Mouse (Mus musculus) adrenal gland, adult (tissue): Measurements from ENCODE around the gene Tmem236.

Source experiments
- DNase-seq, 2 experiments: peaks; one replicate each; pipeline ENCODE4 v3.0.0; 2022 to 2023; ENCODE audit warnings: low spot score in 1 of 2; ENCODE audit not compliant: inconsistent age in 2 of 2

Gene Tmem236

DNA sequence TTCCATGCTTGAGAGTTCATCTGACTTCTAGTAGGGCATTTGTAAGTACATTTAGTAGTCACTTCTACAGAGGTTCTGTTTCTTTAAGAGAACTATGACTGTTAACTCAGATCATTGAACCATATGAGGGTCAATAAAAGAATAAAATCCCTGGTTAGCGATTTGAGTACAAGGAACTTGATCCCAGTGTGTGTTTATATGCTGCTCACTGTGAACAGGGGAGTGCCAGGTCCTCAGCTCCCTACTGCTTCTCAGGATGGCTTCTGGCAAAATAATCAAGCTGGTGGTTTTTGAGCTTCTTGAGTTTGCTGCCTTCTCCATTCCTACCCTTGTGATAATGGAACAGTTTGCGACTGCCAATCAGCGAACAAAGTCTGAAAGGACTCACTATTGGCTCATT lies at the start of gene Tmem236:
Gene Tmem236, plus strand, starts transcription at position 190 of the 400 bp plus-strand sequence.
- no peak for DNase-seq

DNA sequence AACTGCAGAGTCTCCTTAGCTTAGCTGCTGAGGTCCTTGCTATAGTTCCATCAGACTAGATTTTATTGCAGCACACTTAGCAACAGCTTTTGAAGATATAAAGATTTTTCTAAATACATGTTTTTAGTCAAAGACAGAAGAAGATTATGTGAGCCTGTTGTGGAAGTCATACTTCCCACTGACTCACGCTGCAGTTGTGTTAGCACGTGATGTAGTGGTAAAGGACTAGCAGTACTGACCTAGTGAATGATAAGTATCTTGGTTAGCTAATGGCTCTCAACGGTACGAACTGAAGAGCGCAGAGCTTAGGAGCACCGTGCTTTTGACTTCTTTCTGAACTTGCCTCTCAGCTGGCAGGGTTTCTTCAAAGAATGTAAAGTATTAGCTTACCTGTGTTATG lies 47.9 kb upstream of the Tmem236 start:
- no peak for DNase-seq

DNA sequence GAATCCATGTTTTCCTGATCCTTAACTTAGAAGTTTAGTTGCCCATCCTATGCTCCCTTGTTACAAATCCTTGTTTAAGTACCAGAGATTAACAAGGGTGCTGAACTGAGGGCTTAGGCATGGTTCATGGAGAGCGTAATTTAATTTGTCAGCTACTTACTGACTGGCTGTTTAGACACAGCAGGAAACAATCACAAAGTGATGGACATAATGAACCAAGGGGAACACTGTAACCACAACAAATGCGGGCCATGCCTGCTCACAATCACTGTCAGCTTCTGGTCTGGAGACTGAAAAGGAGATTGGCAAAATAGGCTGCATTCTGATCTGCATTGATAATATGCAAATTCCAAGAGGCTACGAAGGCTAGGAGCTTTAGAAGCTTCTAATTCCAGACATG lies 46.7 kb upstream of the Tmem236 start:
- no peak for DNase-seq

DNA sequence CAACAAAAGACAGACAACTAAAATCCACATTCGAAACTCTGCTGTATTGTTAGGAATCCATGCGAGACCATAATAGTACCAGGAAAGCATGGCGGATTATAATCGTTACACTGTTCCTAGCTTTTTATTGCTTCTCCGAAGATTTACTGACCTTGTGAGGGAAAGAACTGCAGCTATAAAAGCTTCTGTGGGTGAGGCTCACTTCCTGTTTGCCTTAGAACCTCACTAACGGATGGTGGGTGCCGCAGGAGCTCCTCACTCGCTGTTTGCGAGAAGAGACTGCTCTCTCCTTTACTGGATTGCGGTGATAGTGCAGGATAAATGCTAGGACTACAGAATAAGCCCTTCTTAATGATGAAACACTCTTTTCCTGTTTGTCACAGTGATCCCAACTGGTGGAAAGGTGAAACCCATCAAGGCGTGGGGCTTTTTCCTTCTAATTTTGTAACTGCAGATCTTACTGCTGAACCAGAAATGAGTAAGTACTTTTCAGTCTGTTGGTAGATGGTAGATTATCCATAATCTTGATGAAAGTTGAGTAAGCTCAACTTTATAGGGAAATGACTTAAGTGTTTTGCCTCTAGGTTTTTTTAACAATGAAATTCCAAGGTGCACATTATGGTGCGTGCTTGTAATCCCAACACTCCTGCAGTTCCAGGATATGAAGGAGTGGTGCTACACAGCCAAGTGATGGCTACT lies 43.5 kb upstream of the Tmem236 start:
- no peak for DNase-seq

DNA sequence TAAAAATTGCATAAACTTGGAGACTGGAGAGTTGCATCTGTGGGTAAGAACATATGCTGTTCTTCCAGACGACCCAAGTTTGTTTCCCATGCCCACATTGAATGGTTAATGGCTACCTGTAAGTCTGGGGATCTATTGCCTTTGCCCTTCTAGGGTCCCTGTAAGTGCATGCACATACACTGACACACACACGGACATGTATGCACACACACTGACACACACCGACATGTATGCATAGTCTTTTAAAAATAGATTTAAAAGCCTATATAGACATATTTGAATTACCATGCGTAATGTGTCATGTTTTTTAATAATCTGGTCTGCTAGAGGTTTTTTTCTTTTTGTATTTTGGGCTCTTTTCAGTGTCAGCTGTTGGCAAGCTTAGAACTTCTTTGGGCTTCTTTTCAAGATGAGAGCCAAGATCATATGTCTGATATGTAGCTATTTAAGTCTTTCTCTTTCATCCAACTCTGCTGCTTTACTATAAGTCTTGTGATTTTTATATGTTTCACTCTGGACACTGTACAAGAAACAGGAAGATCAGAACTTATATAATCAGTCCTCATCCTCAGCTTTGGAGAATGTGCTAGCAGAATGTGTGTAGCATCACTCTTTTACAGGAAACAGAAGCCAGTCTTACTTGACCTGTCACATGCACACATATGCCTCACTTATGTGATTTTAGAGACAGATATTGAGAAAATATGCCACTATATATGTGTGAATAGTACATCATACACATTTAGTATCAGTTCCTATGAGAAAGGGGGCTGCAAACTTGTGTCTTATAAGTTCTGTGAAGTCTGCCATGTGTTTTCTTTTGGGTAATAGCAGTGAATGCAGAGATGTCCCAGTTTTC lies 41.6 kb upstream of the Tmem236 start:
- DNase-seq, result no peak

DNA sequence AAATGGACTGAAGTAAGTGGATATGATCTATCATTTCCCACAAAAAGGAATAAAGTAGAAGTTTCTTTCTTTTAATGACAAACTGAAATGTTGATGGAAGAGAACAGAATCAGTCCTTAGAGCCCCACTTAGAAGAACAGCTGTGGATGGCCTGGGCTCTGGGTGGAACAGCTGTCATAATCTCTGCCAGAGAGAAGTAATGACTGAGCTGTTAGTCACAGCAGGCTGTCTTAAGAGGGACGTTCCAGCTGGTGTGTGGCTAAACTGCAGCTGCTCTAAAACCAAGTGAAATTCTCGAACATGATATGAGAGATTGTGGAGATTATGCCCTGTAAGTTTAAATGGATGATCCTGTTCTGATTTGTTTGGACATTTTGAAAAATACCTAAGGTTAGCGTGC lies 37.4 kb upstream of the Tmem236 start:
- no peak for DNase-seq

DNA sequence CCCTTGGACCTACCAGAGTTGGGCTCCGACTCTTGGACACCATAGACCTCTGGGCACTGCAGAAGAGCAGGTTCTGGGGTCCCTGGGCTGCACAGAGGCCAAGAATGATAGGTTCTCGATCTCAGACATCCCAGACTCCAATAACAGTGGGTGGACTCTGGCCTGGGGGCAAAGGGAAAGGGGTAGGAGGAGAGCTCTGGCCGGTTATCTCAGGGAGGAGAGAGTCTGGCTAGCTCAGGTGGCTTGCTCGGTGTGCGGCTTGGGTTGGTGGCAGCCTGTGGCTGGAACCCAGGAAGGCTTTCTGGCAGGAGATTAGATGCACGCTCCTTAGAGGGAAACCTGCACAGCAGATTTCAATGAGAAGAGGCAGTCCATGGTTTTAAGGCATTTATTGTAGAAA lies 34.7 kb upstream of the Tmem236 start:
- DNase-seq, result no peak

DNA sequence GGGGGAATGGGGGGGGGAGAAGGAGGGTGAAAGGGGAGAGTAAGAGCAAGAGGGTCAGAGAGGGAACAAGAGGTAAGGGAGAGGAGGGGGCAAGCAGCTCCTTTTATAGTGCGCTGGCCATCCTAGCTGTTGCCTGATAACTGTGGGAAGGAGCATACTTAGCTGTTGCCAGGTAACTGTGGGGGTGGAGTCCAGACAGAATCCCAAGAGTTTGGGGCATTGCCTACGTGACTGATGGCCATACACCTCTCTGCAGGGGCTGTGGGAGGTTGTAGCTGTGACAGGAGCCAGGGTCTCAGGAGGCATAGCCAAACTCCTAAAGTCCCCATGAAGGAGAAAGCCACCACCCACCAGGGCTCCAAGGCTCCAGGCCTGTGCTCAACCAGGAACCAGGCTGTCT lies 34.3 kb upstream of the Tmem236 start:
- DNase-seq, result no peak

DNA sequence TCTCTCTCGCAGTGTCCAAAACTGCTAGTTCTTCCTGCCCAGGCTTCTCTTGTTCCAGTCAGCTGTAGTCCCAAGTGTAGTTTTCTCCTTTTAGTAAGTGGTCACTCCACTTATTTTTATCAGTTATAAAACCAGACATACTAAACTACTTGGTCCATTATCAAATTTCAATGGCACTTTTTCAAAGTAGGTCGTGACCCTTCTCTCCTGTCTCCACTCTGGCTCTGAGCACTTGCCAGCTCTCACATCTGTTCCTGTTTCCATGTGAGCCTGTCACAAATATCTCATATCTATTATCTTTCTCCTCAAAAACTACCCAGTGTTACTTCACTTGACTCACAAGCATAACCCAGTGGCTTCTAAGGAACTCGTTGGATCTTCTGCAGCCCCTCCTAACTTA lies 29.0 kb upstream of the Tmem236 start:
- DNase-seq, result no peak

DNA sequence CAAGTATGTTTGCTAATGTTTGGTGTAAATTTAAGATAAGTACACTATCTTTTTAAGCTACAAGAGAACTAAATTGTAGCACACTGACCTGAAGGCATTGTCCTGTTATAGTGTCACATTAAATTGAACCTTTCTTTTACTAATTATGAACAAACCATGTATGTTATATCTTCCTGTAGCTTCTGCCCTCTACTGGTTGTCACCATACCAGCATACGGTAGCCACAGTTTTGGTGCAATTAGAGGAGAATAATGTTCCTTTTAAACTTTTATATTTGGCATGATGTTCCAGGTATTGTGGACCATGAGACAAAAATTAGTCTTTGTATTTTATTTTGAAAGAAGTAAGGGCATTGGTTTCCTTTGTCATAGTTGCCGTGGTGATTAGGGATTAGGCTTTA lies 27.4 kb upstream of the Tmem236 start:
- DNase-seq, result no peak

DNA sequence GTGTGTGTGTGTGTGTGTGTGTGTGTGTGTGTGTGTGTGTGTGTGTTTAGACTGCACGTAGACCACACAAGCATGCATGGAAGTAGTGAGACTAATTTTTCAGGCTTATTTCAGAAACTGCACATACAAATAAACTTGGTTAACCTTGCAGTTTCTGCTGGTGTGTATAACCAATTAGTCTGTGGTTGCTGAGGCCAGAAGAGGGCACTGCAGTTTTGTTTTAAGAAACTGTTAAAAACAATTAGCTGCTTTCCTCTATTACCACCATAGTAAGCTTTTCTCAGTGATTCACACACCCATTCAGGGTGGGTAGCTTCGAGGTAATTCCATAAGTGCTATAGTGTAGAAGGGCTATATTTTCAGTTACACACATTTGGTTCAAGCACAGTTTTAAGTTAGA lies 23.5 kb upstream of the Tmem236 start:
- DNase-seq, result peak in 1 of 2 experiments; percentile 41

DNA sequence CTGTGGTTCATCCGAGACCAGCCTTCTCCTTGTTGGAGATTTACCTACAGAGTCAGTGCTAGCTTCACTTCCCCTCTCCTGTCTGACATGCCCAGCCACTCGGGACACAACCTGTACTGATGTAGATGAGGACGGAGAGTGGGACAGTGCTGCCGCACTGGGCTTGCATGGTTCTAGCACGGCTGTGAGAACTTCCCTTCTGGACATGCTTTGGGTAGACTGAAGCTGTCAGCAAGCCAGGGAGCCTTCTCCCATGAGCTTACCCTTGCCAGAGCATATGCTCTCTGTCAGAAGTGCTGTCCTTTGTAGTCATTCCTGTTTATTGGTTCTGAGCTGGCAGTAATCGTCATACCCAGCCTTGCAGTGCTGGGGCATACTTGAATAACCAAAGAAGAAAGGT lies 22.5 kb upstream of the Tmem236 start:
- DNase-seq, result no peak

DNA sequence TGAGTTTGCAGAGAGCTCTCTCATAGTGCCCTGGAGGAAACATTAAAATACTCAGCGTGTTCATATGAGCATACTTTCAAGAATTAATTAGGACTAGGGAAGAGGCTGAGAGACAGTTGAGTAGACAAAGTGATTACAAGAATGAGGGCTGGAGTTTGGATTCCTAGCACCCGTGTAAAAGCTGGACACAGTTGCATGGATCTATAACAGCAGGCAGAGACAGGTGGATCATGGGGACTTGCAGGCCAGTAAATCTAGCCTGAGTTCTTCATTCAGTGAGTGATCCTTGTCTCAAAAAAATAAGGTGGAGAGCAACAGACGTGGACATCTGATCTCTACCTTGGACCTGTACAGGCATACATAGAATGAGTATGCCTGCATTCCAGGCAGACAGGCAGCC lies 15.3 kb upstream of the Tmem236 start:
- peak in 1 of 2 experiments; percentile 31 for DNase-seq

DNA sequence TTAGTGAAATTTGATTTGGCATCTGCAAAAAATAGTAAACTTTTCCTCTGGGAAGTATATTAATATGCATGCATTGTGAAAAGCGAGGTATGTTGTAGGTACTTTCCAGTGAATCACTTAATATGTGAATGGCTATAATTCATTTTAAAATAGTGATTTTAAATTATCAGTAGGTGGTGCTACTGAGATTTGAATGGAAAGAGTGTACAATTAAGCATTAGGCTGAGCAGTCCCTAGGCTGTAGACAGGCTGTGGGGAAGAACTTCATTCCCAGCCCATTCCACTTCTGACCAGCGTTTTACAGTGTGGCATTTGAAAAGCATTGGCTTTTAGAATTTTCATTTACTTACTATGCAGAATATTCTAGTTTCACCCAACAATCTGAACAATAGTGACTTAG lies 14.6 kb upstream of the Tmem236 start:
- DNase-seq, result no peak

DNA sequence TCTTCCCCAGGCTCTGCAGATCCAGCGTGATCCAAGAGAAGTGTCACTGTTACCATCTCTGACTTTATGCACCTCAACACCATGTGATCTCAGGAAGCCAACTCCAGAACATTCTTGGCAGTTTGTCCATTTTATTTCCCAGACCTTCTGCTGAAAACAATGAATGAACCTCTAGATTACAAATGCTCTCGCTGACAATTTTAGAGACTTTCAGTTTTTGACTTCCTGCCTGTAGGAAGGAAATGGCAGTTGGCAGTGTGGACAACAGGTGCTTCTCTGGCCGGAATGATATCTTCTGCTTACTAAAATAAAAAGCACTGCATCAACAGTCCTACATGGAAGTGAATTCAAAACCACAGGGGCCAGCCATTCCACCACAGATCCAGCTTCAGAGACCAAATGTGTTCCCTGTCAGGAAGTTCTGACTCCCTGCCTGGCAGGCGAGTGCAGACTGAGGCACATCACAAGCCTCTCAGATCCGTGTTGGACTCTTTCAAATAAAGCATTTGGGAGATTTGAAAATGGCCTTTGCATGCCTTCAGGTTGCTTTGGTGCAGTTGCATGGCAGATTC lies 9.8 kb upstream of the Tmem236 start:
- DNase-seq, result peak in 1 of 2 experiments; percentile 45

DNA sequence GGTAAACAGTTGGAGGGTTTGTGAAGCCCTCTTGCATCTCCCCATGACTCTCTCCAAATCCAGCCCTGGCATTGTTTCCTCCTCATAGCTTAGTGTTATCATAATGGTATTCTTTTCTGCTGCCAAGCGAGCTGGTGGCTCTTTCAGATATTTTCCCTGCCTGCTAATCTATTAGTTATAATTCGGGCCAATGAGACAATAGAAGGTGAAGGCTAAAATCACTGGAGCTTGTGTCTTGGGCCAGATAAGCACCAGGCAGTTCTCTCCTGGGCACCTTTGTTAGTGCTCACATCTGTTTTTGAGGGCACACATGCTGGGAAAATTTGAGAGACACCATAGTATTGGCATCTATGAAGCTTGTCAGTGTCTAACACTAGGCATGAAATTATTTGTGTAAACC lies 9.3 kb upstream of the Tmem236 start:
- no peak for DNase-seq

DNA sequence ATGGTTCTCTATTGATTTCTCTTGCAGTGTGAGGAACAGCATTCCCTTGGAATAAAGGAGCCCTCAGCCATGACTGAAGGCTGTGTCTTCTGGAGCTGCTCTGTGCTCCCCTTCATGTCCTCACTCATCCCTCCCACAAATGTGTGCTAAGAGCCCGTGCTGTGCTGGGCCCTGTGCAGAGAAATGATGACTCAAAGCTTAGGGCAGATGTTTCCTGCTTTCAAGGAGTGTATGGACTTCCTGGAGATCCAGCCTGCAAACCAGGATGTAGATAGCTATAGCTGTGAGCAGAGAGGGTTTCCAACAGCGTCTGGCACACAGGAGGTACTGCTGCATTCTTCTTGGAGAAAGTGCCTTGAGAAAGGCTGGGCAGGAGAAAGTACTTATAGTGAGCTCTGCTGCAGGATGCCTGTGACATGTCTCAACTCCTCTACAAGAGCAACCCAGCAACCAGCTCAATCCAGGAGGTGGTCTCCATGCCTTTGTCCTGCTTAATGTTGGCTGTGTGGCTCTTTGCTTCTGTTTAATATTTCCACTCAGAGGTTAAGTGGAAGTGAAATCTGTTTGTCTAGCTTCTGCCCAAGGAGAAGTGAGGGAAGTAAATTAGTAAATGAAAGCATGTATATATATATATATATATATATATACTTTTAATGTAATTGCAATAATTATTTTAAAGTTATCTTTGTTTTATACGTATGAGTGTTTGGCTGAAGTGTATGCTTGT lies 8.5 kb upstream of the Tmem236 start:
- peak in 1 of 2 experiments; percentile 37 for DNase-seq

DNA sequence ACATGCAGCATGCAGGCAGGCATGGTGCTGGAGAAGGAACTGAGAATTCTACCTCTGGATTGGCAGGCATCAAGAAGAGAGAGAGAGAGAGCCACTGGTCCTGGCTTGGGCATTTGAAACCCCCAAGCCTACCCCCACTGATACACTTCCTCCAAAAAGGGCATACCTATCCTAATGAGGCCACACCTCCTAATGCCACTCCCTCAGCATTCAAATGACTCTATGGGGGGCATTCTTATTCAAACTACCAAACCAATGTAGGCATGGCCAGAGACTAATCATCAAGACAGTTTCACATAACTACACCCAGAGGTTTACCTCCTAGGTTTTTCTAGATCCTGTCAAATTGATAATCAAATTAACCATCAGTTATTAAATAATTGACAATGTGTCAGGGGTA lies 6.6 kb upstream of the Tmem236 start:
- no peak for DNase-seq

DNA sequence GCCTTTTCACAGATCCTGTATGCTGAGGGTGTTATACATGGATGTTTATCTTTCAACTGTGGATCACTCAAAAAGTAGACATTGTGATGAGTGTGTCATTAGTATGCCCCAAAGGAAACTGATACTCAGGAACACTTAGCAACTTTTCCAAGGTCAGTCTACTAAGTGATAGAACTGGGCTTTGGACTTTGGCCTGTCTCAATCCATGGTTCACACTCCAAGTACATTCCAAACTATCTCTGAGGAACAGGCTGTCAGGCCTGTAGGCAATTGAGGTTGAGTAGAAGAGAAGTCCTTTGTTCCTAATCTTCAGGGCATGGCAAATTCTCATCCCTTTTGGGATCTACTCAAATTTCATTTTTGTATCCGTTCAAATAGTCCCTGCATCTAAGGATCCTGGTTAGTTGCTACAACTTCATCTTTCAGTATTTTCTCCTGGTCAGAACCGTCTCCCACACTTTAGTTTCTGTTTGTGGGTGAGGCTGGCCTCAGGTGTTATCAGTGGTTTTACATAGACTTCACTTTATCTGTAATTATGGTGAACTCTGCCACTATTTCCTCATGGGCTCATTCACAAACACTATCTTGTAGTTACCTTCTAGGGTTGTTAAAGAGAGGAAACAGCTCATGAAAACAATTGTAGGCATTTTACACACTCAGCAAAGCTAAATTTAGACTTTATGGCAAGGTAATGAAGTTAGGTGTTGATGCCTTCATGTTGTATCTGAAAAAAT lies 2.3 kb downstream of the Tmem236 start:
- DNase-seq, result no peak

DNA sequence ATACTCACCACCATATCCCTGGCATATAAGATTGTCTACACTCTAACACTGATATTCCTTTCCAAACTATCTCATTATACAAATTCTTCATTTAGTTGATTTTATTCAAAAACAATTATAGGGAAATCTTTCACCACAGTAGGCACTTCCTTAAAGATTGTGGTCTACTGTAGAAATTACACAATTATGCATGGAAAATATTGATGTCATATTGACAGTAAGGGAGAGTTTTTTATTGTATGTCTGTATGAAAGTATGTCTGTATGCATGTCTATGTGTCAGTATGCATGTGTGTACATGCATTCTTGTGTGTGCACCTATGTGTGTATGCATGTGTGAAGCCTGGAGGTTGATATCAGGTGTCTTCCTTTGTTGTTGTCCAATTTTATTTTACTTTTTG lies 10.1 kb downstream of the Tmem236 start:
- no peak for DNase-seq

DNA sequence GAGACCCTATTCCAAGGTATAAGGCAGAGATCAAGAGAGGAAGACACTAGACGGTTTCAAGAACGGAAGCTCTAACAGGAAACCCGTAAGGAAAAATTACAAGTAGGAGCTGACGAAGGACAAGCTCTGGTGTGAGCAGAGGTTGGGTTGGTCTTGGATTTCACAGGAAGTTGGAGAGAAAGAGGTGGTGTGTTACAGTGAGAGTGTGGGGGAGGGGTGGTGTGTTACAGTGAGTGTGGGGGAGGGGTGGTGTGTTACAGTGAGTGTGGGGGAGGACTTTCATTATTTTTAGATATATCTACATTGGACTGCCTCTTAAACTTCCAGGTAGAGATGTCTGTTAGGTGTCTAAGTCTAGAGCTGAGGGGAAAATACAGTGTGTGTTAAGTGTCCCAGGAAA lies 16.4 kb downstream of the Tmem236 start:
- DNase-seq, result no peak
